Mouse (Mus musculus) ES-E14 (cell line): ENCODE data around the gene Hist1h4h.

Experiments used
- CHD2 ChIP-seq: IDR thresholded peaks from 2 replicates; pipeline ENCODE4 v1.6.1; 2014; ENCODE audit warnings: mild to moderate bottlenecking, low read depth, low read length, inconsistent platforms
- HCFC1 ChIP-seq: IDR thresholded peaks from 2 replicates; pipeline ENCODE4 v1.6.1; 2012; ENCODE audit warnings: low read length, inconsistent platforms, borderline replicate concordance; ENCODE audit not compliant: insufficient read depth
- MAFK ChIP-seq: IDR thresholded peaks from 2 replicates; pipeline ENCODE4 v1.6.1; 2014; ENCODE audit warnings: mild to moderate bottlenecking, low read depth, low read length, inconsistent platforms; ENCODE audit not compliant: insufficient read depth
- ZC3H11A ChIP-seq: IDR thresholded peaks from 2 replicates; pipeline ENCODE4 v1.6.1; 2012; ENCODE audit warnings: low read depth, mild to moderate bottlenecking, inconsistent platforms, low read length, borderline replicate concordance
- ZNF384 ChIP-seq: IDR thresholded peaks from 2 replicates; pipeline ENCODE4 v1.6.1; 2012; ENCODE audit warnings: low read depth, low read length, inconsistent platforms

DNA sequence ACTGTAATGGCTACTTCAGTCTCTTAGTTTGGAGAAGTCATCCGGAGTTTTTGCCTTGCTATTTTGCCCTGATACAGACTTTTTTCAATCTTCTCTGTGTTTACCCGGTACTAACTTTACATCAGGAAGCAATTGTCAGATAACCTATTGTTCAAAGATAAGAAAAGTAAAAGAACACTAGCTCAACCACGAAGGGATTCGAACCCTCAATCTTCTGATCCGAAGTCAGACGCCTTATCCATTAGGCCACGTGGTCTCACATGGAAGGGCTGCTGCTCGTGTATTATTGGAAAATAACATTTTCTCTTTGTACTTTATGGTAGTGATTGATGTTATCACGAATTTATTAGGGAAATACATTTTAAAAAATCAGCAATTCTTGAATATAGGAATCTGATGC lies 27.1 kb upstream of the Hist1h4h start:
- TF ChIP-seq CHD2, result no peak
- peak; percentile 83 for TF ChIP-seq MAFK
- TF ChIP-seq ZNF384, result no peak
- no peak for TF ChIP-seq HCFC1
- no peak for TF ChIP-seq ZC3H11A
